Mouse (Mus musculus) intestine, embryonic 14.5 days (tissue): Measurements from ENCODE around the gene Tmem204. TPM values are rescaled to one million over a fixed set of nuclear protein-coding genes. Genes with fewer than 3 reads are reported as not detected.
A peak's percentile ranks its signal among the peaks of the same experiment; 100 is the strongest.

Experiments used
- ATAC-seq: fragments of 200-750 bp; cut with Nextera tagmentation; replicated peaks from 2 replicates; pipeline ENCODE4 v1.8.0; 2017; ENCODE audit warnings: low read depth, moderate number of reproducible peaks, moderate TSS enrichment, moderate library complexity; ENCODE audit not compliant: low FRiP score, low TSS enrichment
- DNase-seq: peaks from one replicate; pipeline ENCODE4 v3.0.0-alpha.2; 2018; ENCODE audit warnings: low spot score
- H3K27ac ChIP-seq: fragments of 300-500 bp; sonication (generic); 2 replicates; pipeline ENCODE4 v1.5.1; 2014; ENCODE audit warnings: low read depth, mild to moderate bottlenecking, control low read depth
- H3K27me3 ChIP-seq: fragments of 300-500 bp; sonication (generic); replicated peaks from 2 replicates; pipeline ENCODE4 v1.6.1; 2014; ENCODE audit warnings: low read length, control low read depth; ENCODE audit not compliant: control insufficient read depth, insufficient read depth
- H3K36me3 ChIP-seq: fragments of 300-500 bp; sonication (generic); 2 replicates; pipeline ENCODE4 v1.6.1; 2014; ENCODE audit warnings: low read length, control low read depth; ENCODE audit not compliant: control insufficient read depth, insufficient read depth
- H3K4me1 ChIP-seq: fragments of 300-500 bp; sonication (generic); replicated peaks from 2 replicates; pipeline ENCODE4 v1.6.1; 2014; ENCODE audit warnings: low read length, control low read depth, mixed read lengths; ENCODE audit not compliant: control insufficient read depth, insufficient read depth
- H3K4me2 ChIP-seq: fragments of 300-500 bp; sonication (generic); 2 replicates; pipeline ENCODE4 v1.6.1; 2014; ENCODE audit warnings: low read length
- H3K4me3 ChIP-seq: fragments of 300-500 bp; sonication (generic); 2 replicates; pipeline ENCODE4 v1.5.1; 2014; ENCODE audit warnings: low read depth, low read length, control low read depth, mixed read lengths
- H3K9ac ChIP-seq: fragments of 300-500 bp; sonication (generic); 2 replicates; pipeline ENCODE4 v1.6.1; 2014; ENCODE audit warnings: mild to moderate bottlenecking, low read length
- H3K9me3 ChIP-seq: fragments of 300-500 bp; sonication (generic); 2 replicates; pipeline ENCODE4 v1.6.1; 2016; ENCODE audit warnings: low read length, control low read depth; ENCODE audit not compliant: control insufficient read depth
- WGBS: fragments of 180-500 bp; shearing (Covaris S2); extraction: QIAGEN DNeasy Blood & Tissue Kit; methylation state at CpG from one replicate; pipeline ENCODE4 v1.1.7; 2014; 5-methylcytosine and 5-hydroxymethylcytosine counted together
- polyA plus RNA-seq: library from polyadenylated mRNA; unstranded; fragments of >200 nt; fragmentation: Nextera tagmentation; extraction: Ambion mirVana; gene quantifications from 2 replicates; pipeline ENCODE4 v1.2.1, GENCODE M21; 2014

Tmem204 gene
- polyA plus RNA-seq, 1 experiment from 2014 or later = 23.5 TPM

DNA sequence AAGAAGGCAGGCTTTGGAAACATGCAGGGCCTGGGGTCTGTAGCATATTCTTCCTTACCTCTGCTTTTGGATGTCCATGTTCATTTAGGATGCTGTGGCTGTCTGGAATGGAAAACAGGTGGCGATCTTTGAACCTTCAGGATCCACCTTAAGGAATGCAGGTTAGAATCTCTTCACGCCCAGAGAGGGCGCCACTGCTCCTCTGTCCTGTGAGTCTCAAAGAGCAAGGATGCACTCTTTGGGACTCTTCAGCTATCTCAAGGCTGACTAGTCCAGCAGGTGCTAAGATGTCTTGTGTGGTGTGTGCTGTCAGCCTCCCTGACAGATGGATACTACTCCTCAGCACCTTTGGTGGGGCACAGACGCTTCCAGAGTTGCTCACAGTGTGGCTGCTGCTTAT, 47.2 kb downstream of the Tmem204 start:
- no peak overlapping the region for H3K9ac ChIP-seq
- H3K4me2 ChIP-seq = no peak overlapping the region
- ATAC-seq (no peak), DNase-seq (no peak)
- H3K36me3 ChIP-seq = peaks cover 51% of the 10 kb centered on the region
- no peaks in the 10 kb centered on the region for H3K9me3 ChIP-seq
- H3K27me3 ChIP-seq = no peaks in the 10 kb centered on the region
- no peaks in the 10 kb centered on the region for H3K4me1 ChIP-seq
- 69% methylated on average over 4 of the region's 4 CpGs for WGBS
- no peak overlapping the region for H3K27ac ChIP-seq
- no peak overlapping the region for H3K4me3 ChIP-seq

DNA sequence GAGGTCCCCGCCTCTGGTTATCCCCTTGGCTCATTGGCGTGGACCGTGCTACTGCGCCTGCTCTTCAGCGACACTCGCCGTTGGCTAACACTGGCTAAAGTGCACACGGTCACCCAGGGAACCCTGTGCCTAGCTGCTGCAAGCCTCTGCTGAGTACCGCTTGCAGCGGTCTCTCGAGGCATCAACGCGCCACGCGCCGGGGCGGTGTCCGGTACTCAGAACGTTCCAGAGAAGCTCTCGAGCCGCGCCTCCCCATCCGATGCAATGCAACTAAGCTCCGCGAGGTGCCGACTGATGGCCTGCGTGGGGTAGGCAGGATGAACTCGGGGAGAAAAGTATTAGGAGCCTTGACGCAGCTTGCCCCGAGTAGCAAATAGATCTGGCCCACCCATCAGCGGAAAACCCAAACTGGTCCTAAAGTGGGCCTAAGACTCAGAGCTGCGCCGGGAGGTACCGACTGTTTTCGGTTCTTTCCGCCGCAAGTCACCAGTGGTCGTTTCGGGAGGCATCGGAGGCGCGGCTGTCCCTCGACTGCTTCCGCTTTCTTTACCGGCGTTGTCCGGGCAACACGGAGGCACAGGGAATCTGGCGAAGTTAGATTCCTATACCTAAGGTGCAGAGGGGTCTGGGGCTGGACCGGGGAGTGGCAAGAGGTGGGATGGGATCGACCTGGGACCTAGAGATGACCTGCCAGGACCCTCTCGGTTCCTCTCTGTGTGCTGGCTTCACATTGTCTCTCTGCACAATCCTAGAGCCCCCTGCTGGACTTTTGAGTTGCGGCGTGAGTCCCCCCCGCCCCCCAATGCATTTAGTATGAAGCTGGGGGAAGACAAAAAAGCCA, 66.9 kb downstream of the Tmem204 start:
- Histone ChIP-seq H3K9me3 (no peaks in the 10 kb centered on the region), H3K27me3 (no peaks in the 10 kb centered on the region), H3K9ac (peak overlapping the region; percentile 66), H3K27ac (peak overlapping the region; percentile 76), H3K36me3 (peaks cover 18% of the 10 kb centered on the region), H3K4me3 (peak overlapping the region; percentile 100), H3K4me1 (peaks cover 14% of the 10 kb centered on the region), H3K4me2 (peak overlapping the region; percentile 81)
- WGBS = under 1% methylated on average over 55 of the region's 55 CpGs
- DNase-seq (peak; percentile 77), ATAC-seq (peak; percentile 82)

DNA sequence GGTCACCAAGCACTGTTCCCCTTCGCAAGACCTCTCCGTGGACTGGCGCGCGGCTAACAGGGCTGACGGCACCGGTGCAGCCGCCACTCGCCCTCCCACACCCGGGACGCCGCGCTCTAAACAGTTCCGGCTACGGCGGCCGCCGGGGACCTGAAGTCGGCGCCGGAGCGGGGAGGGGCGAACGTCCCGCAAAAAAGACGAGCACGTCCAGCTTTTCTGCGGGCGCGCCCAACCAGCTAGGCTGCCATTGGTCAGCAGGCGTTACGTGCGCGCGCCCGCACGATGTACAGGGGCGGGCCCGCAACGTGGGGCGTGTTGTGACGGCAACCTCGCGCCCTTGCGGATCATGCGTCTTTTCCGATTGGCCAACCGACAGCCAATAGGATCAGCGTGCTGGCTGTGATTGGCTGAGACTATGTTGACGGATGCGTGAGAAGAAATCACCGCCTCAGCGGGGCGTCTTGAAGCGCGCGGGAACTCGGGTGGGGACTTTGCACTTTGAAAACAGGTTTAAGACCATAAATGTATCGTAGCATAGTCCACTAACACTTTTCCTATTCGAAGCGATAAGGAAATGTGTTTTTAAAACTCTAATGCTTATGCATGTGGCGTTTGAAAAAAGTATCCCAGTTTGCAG, 67.6 kb downstream of the Tmem204 start, which contains the start of the genes Cramp1l and Ift140:
TSS of gene Cramp1l (minus strand) at position 134 of the 637 bp plus-strand sequence.
TSS of gene Ift140 (plus strand) at position 431 of the 637 bp plus-strand sequence.
- peak within 1 kb of the TSS; percentile 95 for H3K9ac ChIP-seq
- under 1% methylated on average over 62 of the region's 62 CpGs for WGBS
- H3K4me3 ChIP-seq = peak within 1 kb of the TSS; percentile 100
- H3K36me3 ChIP-seq = peaks cover 24% of the 10 kb centered on the region
- peak within 1 kb of the TSS; percentile 84 for H3K27ac ChIP-seq
- peak within 1 kb of the TSS; percentile 81 for H3K4me2 ChIP-seq
- H3K9me3 ChIP-seq = no peaks in the 10 kb centered on the region
- H3K27me3 ChIP-seq = no peaks in the 10 kb centered on the region
- ATAC-seq (peak; percentile 96), DNase-seq (peak; percentile 96)
- peaks cover 14% of the 10 kb centered on the region for H3K4me1 ChIP-seq

DNA sequence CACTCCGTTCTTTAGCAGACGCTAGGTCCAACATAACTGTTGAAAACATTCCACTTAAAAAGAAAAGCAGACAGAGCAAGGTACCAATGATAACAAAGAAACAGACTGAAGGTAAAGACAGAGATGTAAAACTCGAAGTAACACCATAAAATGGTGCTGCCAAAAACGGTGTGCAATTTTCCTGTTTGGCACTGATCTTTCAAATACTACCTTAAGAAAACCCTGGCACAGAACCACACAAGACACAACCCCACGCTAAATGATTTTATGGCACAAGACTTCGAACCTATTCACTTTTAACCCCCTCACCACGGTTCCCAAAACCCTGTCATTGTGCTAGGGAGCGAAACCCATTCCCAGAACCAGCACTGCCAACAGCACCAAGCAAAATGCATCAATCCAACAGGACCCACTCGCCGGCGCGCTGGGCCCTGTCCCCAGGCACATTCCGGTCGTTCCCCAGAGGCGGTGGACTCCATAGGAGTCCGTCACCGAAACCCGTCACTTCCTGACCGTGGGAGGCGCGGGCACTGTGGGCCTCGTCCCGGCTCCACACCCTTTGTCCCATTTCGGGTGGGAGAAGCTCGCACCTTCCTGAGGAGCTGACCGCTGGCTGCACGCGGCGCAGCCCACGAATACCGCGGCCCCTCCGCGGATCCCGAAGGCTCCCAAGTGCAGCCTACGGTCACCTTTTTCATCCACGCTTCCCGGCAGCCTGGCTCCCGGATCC, 68.4 kb downstream of the Tmem204 start:
- DNase-seq (no peak), ATAC-seq (peak; percentile 14)
- H3K4me3 ChIP-seq = peak overlapping the region; percentile 100
- peaks cover 31% of the 10 kb centered on the region for H3K36me3 ChIP-seq
- under 1% methylated on average over 39 of the region's 39 CpGs for WGBS
- H3K27me3 ChIP-seq = no peaks in the 10 kb centered on the region
- peaks cover 14% of the 10 kb centered on the region for H3K4me1 ChIP-seq
- peak overlapping the region; percentile 95 for H3K9ac ChIP-seq
- H3K4me2 ChIP-seq = peak overlapping the region; percentile 61
- peak overlapping the region; percentile 84 for H3K27ac ChIP-seq
- H3K9me3 ChIP-seq = no peaks in the 10 kb centered on the region

DNA sequence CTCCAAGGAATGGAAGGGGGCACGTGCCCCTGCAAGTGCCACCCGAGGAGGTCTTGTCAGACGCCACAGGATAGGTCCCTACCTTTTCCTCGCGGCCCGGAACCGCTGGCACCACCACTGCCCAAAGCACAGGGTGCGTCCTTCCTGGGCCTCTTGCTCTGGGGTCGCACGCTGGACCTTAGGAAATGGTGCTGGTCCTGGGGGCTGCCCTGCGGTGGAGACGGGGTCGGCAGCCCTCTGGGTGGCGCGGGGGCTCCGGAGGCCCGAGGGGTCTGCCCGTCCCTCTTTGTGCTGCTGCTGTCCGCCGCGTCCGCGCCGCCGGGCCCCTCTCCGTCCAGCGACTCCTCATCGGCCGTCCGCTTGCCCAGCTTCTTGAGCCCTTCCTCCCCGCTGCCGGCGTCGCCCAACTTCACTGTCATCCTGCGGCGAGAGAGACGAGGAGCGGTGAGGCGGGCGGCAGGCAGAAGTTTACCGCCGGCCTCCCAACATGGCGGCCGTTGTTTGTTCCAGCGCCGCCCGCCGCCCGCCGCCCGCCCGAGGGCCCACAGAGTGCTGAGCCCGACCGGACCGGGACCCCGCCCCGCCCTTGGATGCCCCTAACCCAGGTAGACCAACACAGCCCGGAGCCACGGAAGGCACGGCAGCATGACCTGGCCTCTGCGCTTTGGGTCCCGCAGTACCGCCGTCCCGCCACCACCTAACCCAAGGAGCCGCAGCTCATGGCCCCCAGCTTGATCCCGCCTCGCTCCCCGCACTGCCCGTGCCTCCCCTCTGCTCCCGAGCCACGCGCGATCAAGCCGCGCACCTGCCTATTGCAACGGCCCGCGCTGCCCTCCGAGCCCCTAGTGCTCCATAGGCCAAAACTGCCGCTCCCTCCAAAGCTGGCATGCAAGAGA, 69.5 kb downstream of the Tmem204 start:
- Histone ChIP-seq H3K9me3 (no peaks in the 10 kb centered on the region), H3K4me3 (peak overlapping the region; percentile 100), H3K4me1 (peaks cover 14% of the 10 kb centered on the region), H3K9ac (peak overlapping the region; percentile 95), H3K27me3 (no peaks in the 10 kb centered on the region), H3K36me3 (peaks cover 35% of the 10 kb centered on the region), H3K27ac (peak overlapping the region; percentile 78), H3K4me2 (peak overlapping the region; percentile 61)
- peak; percentile 76 for DNase-seq
- 0 out of 2 replicates have a peak, but pooled peaks have one; percentile 10 for ATAC-seq
- WGBS = under 1% methylated on average over 61 of the region's 81 CpGs

Other genes starting within 250 kb of the Tmem204 start
- 35.5 and 39.1 TPM in 2 replicates for gene Hagh, start 243.4 kb downstream of the Tmem204 start, polyA plus RNA-seq
- 30.4 and 33.9 TPM in 2 replicates for gene Fahd1, start 233.2 kb downstream of the Tmem204 start, polyA plus RNA-seq
- gene Igfals, start 217.6 kb downstream of the Tmem204 start, polyA plus RNA-seq = 0.63 and 0.84 TPM in 2 replicates
- gene Nubp2, start 197.2 kb downstream of the Tmem204 start, polyA plus RNA-seq = 58.8 and 61.9 TPM in 2 replicates
- 36.3 and 37.0 TPM in 2 replicates for gene Spsb3, start 196.9 kb downstream of the Tmem204 start, polyA plus RNA-seq
- 21.6 and 24.1 TPM in 2 replicates for gene Eme2, start 188.5 kb downstream of the Tmem204 start, polyA plus RNA-seq
- gene Mrps34, start 188.5 kb downstream of the Tmem204 start, polyA plus RNA-seq = 100 and 110 TPM in 2 replicates
- 86.4 and 90.7 TPM in 2 replicates for gene Nme3, start 187.1 kb downstream of the Tmem204 start, polyA plus RNA-seq
- gene Mapk8ip3, start 146.6 kb downstream of the Tmem204 start, polyA plus RNA-seq = 36.0 and 40.7 TPM in 2 replicates
- 125 and 143 TPM in 2 replicates for gene Jpt2, start 122.9 kb downstream of the Tmem204 start, polyA plus RNA-seq
- 7.1 and 8.8 TPM in 2 replicates for gene Cramp1l, start 67.8 kb downstream of the Tmem204 start, polyA plus RNA-seq
- gene Ift140, start 67.5 kb downstream of the Tmem204 start, polyA plus RNA-seq = 16.3 and 16.9 TPM in 2 replicates
- 36.7 and 42.3 TPM in 2 replicates for gene Telo2, start 32.4 kb upstream of the Tmem204 start, polyA plus RNA-seq
- gene Ptx4, start 37.2 kb upstream of the Tmem204 start, polyA plus RNA-seq = not detected in 2 replicates
- gene Clcn7, start 49.8 kb upstream of the Tmem204 start, polyA plus RNA-seq = 20.0 and 22.0 TPM in 2 replicates
- gene Ccdc154, start 78.9 kb upstream of the Tmem204 start, polyA plus RNA-seq = 0.07 TPM in 2 replicates
- gene Gm38655, start 91.9 kb upstream of the Tmem204 start, polyA plus RNA-seq = 0.41 and 0.47 TPM in 2 replicates
- 36.9 and 37.1 TPM in 2 replicates for gene BC003965, start 101.0 kb upstream of the Tmem204 start, polyA plus RNA-seq
- 4.8 and 6.2 TPM in 2 replicates for gene Unkl, start 104.8 kb upstream of the Tmem204 start, polyA plus RNA-seq
- gene Gnptg, start 156.5 kb upstream of the Tmem204 start, polyA plus RNA-seq = 36.4 and 41.8 TPM in 2 replicates
- gene Tsr3, start 156.6 kb upstream of the Tmem204 start, polyA plus RNA-seq = 45.1 and 47.4 TPM in 2 replicates
- 2.9 and 4.0 TPM in 2 replicates for gene Baiap3, start 172.8 kb upstream of the Tmem204 start, polyA plus RNA-seq
- 579 and 640 TPM in 2 replicates for gene Ube2i, start 191.0 kb upstream of the Tmem204 start, polyA plus RNA-seq
- 0.39 TPM in 1 of 2 replicates, not detected in the other for gene Prss34, start 214.8 kb upstream of the Tmem204 start, polyA plus RNA-seq
- gene Prss28, start 225.1 kb upstream of the Tmem204 start, polyA plus RNA-seq = not detected in 2 replicates
- gene Prss29, start 235.1 kb upstream of the Tmem204 start, polyA plus RNA-seq = not detected in 2 replicates